Mouse (Mus musculus) lung, embryonic 14.5 days (tissue): ENCODE results near the gene Grm8. TPM values are rescaled to one million over a fixed set of nuclear protein-coding genes. Genes with fewer than 3 reads are reported as not detected.
"Not testable (repeated sequence)": the region's sequence is repeated elsewhere in the genome, so short reads cannot be mapped to it uniquely, and the experiment has no call there.

Source experiments
- ATAC-seq: fragments of 200-750 bp; cut with Nextera tagmentation; 2 replicates; pipeline ENCODE4 v1.8.0; 2017; ENCODE audit warnings: mild to moderate bottlenecking, moderate TSS enrichment, moderate library complexity; ENCODE audit not compliant: insufficient read depth
- DNase-seq: peaks from one replicate; pipeline ENCODE4 v3.0.0-alpha.2; 2015
- H3K27ac ChIP-seq: fragments of 300-500 bp; sonication (generic); 2 replicates; pipeline ENCODE4 v1.5.1; 2014; ENCODE audit warnings: low read depth, mild to moderate bottlenecking, moderate library complexity
- H3K27me3 ChIP-seq: fragments of 300-500 bp; sonication (generic); 2 replicates; pipeline ENCODE4 v1.6.1; 2014; ENCODE audit warnings: low read length, control low read depth; ENCODE audit not compliant: insufficient read depth
- H3K36me3 ChIP-seq: fragments of 300-500 bp; sonication (generic); 2 replicates; pipeline ENCODE4 v1.6.1; 2014; ENCODE audit warnings: control low read depth; ENCODE audit not compliant: insufficient read depth
- H3K4me1 ChIP-seq: fragments of 300-500 bp; sonication (generic); 2 replicates; pipeline ENCODE4 v1.6.1; 2014; ENCODE audit warnings: antibody characterized with exemption, control low read depth; ENCODE audit not compliant: insufficient read depth
- H3K4me2 ChIP-seq: fragments of 300-500 bp; sonication (generic); 2 replicates; pipeline ENCODE4 v1.6.1; 2014; ENCODE audit warnings: mild to moderate bottlenecking
- H3K4me3 ChIP-seq: fragments of 300-500 bp; sonication (generic); 2 replicates; pipeline ENCODE4 v1.5.1; 2014; ENCODE audit warnings: low read depth, low read length
- H3K9ac ChIP-seq: fragments of 300-500 bp; sonication (generic); 2 replicates; pipeline ENCODE4 v1.6.1; 2014
- H3K9me3 ChIP-seq: fragments of 300-500 bp; sonication (generic); 2 replicates; pipeline ENCODE4 v1.6.1; 2016; ENCODE audit warnings: low read depth, low read length, control low read depth
- CTCF ChIP-seq: IDR thresholded peaks from 2 replicates; pipeline ENCODE4 v1.5.1; 2016; ENCODE audit warnings: antibody characterized with exemption, low read depth
- WGBS: fragments of 180-500 bp; shearing (Covaris S2); extraction: QIAGEN DNeasy Blood & Tissue Kit; methylation state at CpG from one replicate; pipeline ENCODE4 v1.1.7; 2014; 5-methylcytosine and 5-hydroxymethylcytosine counted together
- polyA plus RNA-seq: library from polyadenylated mRNA; unstranded; fragments of >200 nt; fragmentation: Nextera tagmentation; extraction: Ambion mirVana; gene quantifications from 2 replicates; pipeline ENCODE4 v1.2.1, GENCODE M21; 2014

The Grm8 gene
- polyA plus RNA-seq, 1 experiment from 2014 or later: not detected

- no peak overlapping the region for H3K4me2 ChIP-seq
- WGBS: 55% methylated on average over 1 of the region's 1 CpGs
- no peaks in the 10 kb centered on the region for H3K27me3 ChIP-seq
- H3K27ac ChIP-seq: no peak overlapping the region
- no peak for TF ChIP-seq CTCF
- no peaks in the 10 kb centered on the region for H3K9me3 ChIP-seq
- no peak for DNase-seq
- no peak overlapping the region for H3K9ac ChIP-seq
- no peaks in the 10 kb centered on the region for H3K4me1 ChIP-seq
- no peak overlapping the region for H3K4me3 ChIP-seq
- ATAC-seq: no peak
- no peaks in the 10 kb centered on the region for H3K36me3 ChIP-seq
Observed at GRCm38 (mm10) chr6:27885786-27886185, 249.2 kb downstream of the Grm8 start.

GRCm38 (mm10) chr6:27849644-27850043 lies 285.3 kb downstream of the Grm8 start:
- no peak overlapping the region for H3K9ac ChIP-seq
- TF ChIP-seq CTCF: no peak
- H3K27ac ChIP-seq: no peak overlapping the region
- H3K27me3 ChIP-seq: no peaks in the 10 kb centered on the region
- no peaks in the 10 kb centered on the region for H3K9me3 ChIP-seq
- H3K4me3 ChIP-seq: no peak overlapping the region
- no peaks in the 10 kb centered on the region for H3K4me1 ChIP-seq
- no peak for ATAC-seq
- no peak for DNase-seq
- WGBS: 57% methylated on average over 1 of the region's 1 CpGs
- no peaks in the 10 kb centered on the region for H3K36me3 ChIP-seq
- H3K4me2 ChIP-seq: no peak overlapping the region

- no peak overlapping the region for H3K4me3 ChIP-seq
- ATAC-seq (no peak), DNase-seq (no peak)
- H3K9ac ChIP-seq: no peak overlapping the region
- WGBS: 76% methylated on average over 1 of the region's 1 CpGs
- H3K4me1 ChIP-seq: no peaks in the 10 kb centered on the region
- no peak overlapping the region for H3K27ac ChIP-seq
- no peak overlapping the region for H3K4me2 ChIP-seq
- no peaks in the 10 kb centered on the region for H3K9me3 ChIP-seq
- H3K27me3 ChIP-seq: no peaks in the 10 kb centered on the region
- H3K36me3 ChIP-seq: no peaks in the 10 kb centered on the region
- no peak for TF ChIP-seq CTCF
Observed at GRCm38 (mm10) chr6:27836159-27836558, 298.8 kb downstream of the Grm8 start.

GRCm38 (mm10) chr6:27819735-27820134 lies 315.2 kb downstream of the Grm8 start:
- not testable (repeated sequence) for ATAC-seq, H3K9me3 ChIP-seq, H3K27ac ChIP-seq, DNase-seq, H3K4me3 ChIP-seq, H3K9ac ChIP-seq, H3K36me3 ChIP-seq, H3K27me3 ChIP-seq, H3K4me2 ChIP-seq, H3K4me1 ChIP-seq
- WGBS: 92% methylated on average over 2 of the region's 2 CpGs

GRCm38 (mm10) chr6:27812789-27813188 lies 322.2 kb downstream of the Grm8 start:
- Histone ChIP-seq H3K9ac (no peak overlapping the region), H3K27ac (no peak overlapping the region), H3K4me1 (no peaks in the 10 kb centered on the region), H3K9me3 (no peaks in the 10 kb centered on the region), H3K4me2 (no peak overlapping the region), H3K27me3 (no peaks in the 10 kb centered on the region), H3K4me3 (no peak overlapping the region), H3K36me3 (no peaks in the 10 kb centered on the region)
- WGBS: 78% methylated on average over 5 of the region's 5 CpGs
- ATAC-seq (no peak), DNase-seq (no peak)
- no peak for TF ChIP-seq CTCF

- 82% methylated on average over 6 of the region's 6 CpGs for WGBS
- Histone ChIP-seq H3K36me3 (no peaks in the 10 kb centered on the region), H3K9ac (no peak overlapping the region), H3K27ac (no peak overlapping the region), H3K27me3 (no peaks in the 10 kb centered on the region), H3K4me3 (no peak overlapping the region), H3K4me2 (no peak overlapping the region), H3K4me1 (no peaks in the 10 kb centered on the region), H3K9me3 (no peaks in the 10 kb centered on the region)
- TF ChIP-seq CTCF: no peak
- no peak for DNase-seq
- no peak for ATAC-seq
Observed at GRCm38 (mm10) chr6:27809996-27810395, 325.0 kb downstream of the Grm8 start.

GRCm38 (mm10) chr6:27806741-27807140 lies 328.2 kb downstream of the Grm8 start:
- no peak for DNase-seq

More at GRCm38 (mm10) chr6:27806741-27807140, 328.2 kb downstream of the Grm8 start:
- Histone ChIP-seq H3K4me2 (no peak overlapping the region), H3K4me1 (no peaks in the 10 kb centered on the region), H3K9me3 (no peaks in the 10 kb centered on the region), H3K4me3 (no peak overlapping the region), H3K9ac (no peak overlapping the region), H3K27me3 (no peaks in the 10 kb centered on the region), H3K36me3 (no peaks in the 10 kb centered on the region), H3K27ac (no peak overlapping the region)
- ATAC-seq: no peak
- no peak for TF ChIP-seq CTCF
